Mouse (Mus musculus) heart, embryonic 15.5 days (tissue): Measurements from ENCODE around the gene Plxnd1. TPM values are rescaled to one million over a fixed set of nuclear protein-coding genes. Genes with fewer than 3 reads are reported as not detected.

Experiments
- ATAC-seq: fragments of 200-750 bp; cut with Nextera tagmentation; replicated peaks from 2 replicates; pipeline ENCODE4 v1.8.0; 2017; ENCODE audit warnings: low read depth, moderate TSS enrichment; ENCODE audit not compliant: insufficient number of reproducible peaks, insufficient read depth, low FRiP score
- H3K27ac ChIP-seq: fragments of 300-500 bp; sonication (generic); 2 replicates; pipeline ENCODE4 v1.5.1; 2015; ENCODE audit warnings: mild to moderate bottlenecking, inconsistent platforms
- H3K27me3 ChIP-seq: fragments of 300-500 bp; sonication (generic); 2 replicates; pipeline ENCODE4 v1.6.1; 2015; ENCODE audit warnings: inconsistent platforms
- H3K36me3 ChIP-seq: fragments of 300-500 bp; sonication (generic); 2 replicates; pipeline ENCODE4 v1.6.1; 2015; ENCODE audit warnings: mild to moderate bottlenecking, inconsistent platforms
- H3K4me1 ChIP-seq: fragments of 300-500 bp; sonication (generic); replicated peaks from 2 replicates; pipeline ENCODE4 v1.6.1; 2015; ENCODE audit warnings: inconsistent platforms
- H3K4me2 ChIP-seq: fragments of 300-500 bp; sonication (generic); 2 replicates; pipeline ENCODE4 v1.6.1; 2015; ENCODE audit warnings: inconsistent platforms, mild to moderate bottlenecking, moderate library complexity
- H3K4me3 ChIP-seq: fragments of 300-500 bp; sonication (generic); 2 replicates; pipeline ENCODE4 v1.5.1; 2015; ENCODE audit warnings: mild to moderate bottlenecking, inconsistent platforms
- H3K9ac ChIP-seq: fragments of 300-500 bp; sonication (generic); 2 replicates; pipeline ENCODE4 v1.6.1; 2015; ENCODE audit warnings: mild to moderate bottlenecking, inconsistent platforms
- H3K9me3 ChIP-seq: fragments of 300-500 bp; sonication (generic); replicated peaks from 2 replicates; pipeline ENCODE4 v1.6.1; 2016; ENCODE audit warnings: inconsistent platforms
- WGBS: fragments of 180-500 bp; shearing (Covaris S2); methylation state at CpG from one replicate; pipeline ENCODE4 v1.1.7; 2015; ENCODE audit warnings: mixed read lengths; 5-methylcytosine and 5-hydroxymethylcytosine counted together
- polyA plus RNA-seq: library from polyadenylated mRNA; unstranded; fragments of >200 nt; fragmentation: Nextera tagmentation; extraction: Ambion mirVana; gene quantifications from 2 replicates; pipeline ENCODE4 v1.2.1, GENCODE M21; 2015

Plxnd1 gene
- 38.6 and 53.4 TPM in 2 replicates for polyA plus RNA-seq

- Histone ChIP-seq H3K4me1 (peaks cover 70% of the 10 kb centered on the region), H3K9me3 (peaks cover 8% of the 10 kb centered on the region; the same call in 1 of the 2 replicates), H3K9ac (peak within 1 kb of the TSS; percentile 73), H3K27me3 (peaks cover 31% of the 10 kb centered on the region), H3K4me3 (peak within 1 kb of the TSS; percentile 64), H3K4me2 (peak within 1 kb of the TSS; percentile 83), H3K27ac (peak within 1 kb of the TSS; percentile 86), H3K36me3 (no peaks in the 10 kb centered on the region)
- WGBS, result under 1% methylated on average over 46 of the region's 51 CpGs
- peak; percentile 79 for ATAC-seq
These were observed at the start of gene Plxnd1 for GRCm38 (mm10) chr6:115994877-115995520. TSS of gene Plxnd1 (minus strand) at chr6:115995005.

GRCm38 (mm10) chr6:116044039-116044438, 49.2 kb upstream of the Plxnd1 start:
- Histone ChIP-seq H3K36me3 (no peaks in the 10 kb centered on the region), H3K4me3 (no peak overlapping the region), H3K9ac (no peak overlapping the region), H3K4me1 (peaks cover 24% of the 10 kb centered on the region), H3K9me3 (no peaks in the 10 kb centered on the region), H3K27me3 (no peaks in the 10 kb centered on the region), H3K4me2 (no peak overlapping the region), H3K27ac (peak overlapping the region; percentile 65)
- no peak for ATAC-seq
- 29% methylated on average over 2 of the region's 2 CpGs for WGBS

GRCm38 (mm10) chr6:116038222-116038621, 43.4 kb upstream of the Plxnd1 start:
- 63% methylated on average over 2 of the region's 2 CpGs for WGBS
- H3K4me2 ChIP-seq, result no peak overlapping the region
- H3K36me3 ChIP-seq, result no peaks in the 10 kb centered on the region
- H3K27ac ChIP-seq, result no peak overlapping the region
- H3K27me3 ChIP-seq, result no peaks in the 10 kb centered on the region
- no peak for ATAC-seq
- H3K4me1 ChIP-seq, result peaks cover 6% of the 10 kb centered on the region; the same call in 1 of the 2 replicates
- no peaks in the 10 kb centered on the region for H3K9me3 ChIP-seq
- H3K9ac ChIP-seq, result no peak overlapping the region
- H3K4me3 ChIP-seq, result no peak overlapping the region

- no peaks in the 10 kb centered on the region for H3K9me3 ChIP-seq
- no peak overlapping the region for H3K9ac ChIP-seq
- no peak overlapping the region for H3K27ac ChIP-seq
- WGBS, result 78% methylated on average over 5 of the region's 5 CpGs
- no peak overlapping the region for H3K4me3 ChIP-seq
- ATAC-seq, result no peak
- no peaks in the 10 kb centered on the region for H3K27me3 ChIP-seq
- H3K4me2 ChIP-seq, result no peak overlapping the region
- H3K36me3 ChIP-seq, result no peaks in the 10 kb centered on the region
- H3K4me1 ChIP-seq, result peaks cover 6% of the 10 kb centered on the region; the same call in 1 of the 2 replicates
These were observed 42.6 kb upstream of the Plxnd1 start for GRCm38 (mm10) chr6:116037281-116037831.

GRCm38 (mm10) chr6:116036555-116036954, 41.8 kb upstream of the Plxnd1 start:
- no peak overlapping the region for H3K9ac ChIP-seq
- ATAC-seq, result no peak
- WGBS, result 87% methylated on average over 2 of the region's 2 CpGs
- H3K9me3 ChIP-seq, result no peaks in the 10 kb centered on the region
- peaks cover 6% of the 10 kb centered on the region; the same call in 1 of the 2 replicates for H3K4me1 ChIP-seq
- H3K36me3 ChIP-seq, result no peaks in the 10 kb centered on the region
- no peak overlapping the region for H3K4me2 ChIP-seq
- no peak overlapping the region for H3K4me3 ChIP-seq
- H3K27me3 ChIP-seq, result no peaks in the 10 kb centered on the region
- H3K27ac ChIP-seq, result no peak overlapping the region

- Histone ChIP-seq H3K4me2 (no peak overlapping the region), H3K36me3 (0 out of 2 replicates have a peak, but pooled peaks cover 7% of the 10 kb centered on the region), H3K9me3 (no peaks in the 10 kb centered on the region), H3K4me1 (no peaks in the 10 kb centered on the region), H3K9ac (no peak overlapping the region), H3K4me3 (no peak overlapping the region), H3K27ac (no peak overlapping the region), H3K27me3 (no peaks in the 10 kb centered on the region)
- ATAC-seq, result no peak
- 90% methylated on average over 5 of the region's 5 CpGs for WGBS
These were observed 36.2 kb upstream of the Plxnd1 start for GRCm38 (mm10) chr6:116031052-116031451.

- ATAC-seq, result no peak
- Histone ChIP-seq H3K27me3 (no peaks in the 10 kb centered on the region), H3K27ac (no peak overlapping the region)
These were observed 29.9 kb upstream of the Plxnd1 start for GRCm38 (mm10) chr6:116024666-116025065.

GRCm38 (mm10) chr6:116021961-116022485, 27.2 kb upstream of the Plxnd1 start:
- Histone ChIP-seq H3K27me3 (no peaks in the 10 kb centered on the region), H3K4me3 (no peak overlapping the region), H3K36me3 (peaks cover 14% of the 10 kb centered on the region; the same call in 1 of the 2 replicates), H3K9me3 (peaks cover 5% of the 10 kb centered on the region), H3K27ac (no peak overlapping the region), H3K4me1 (no peaks in the 10 kb centered on the region), H3K9ac (no peak overlapping the region), H3K4me2 (no peak overlapping the region)
- 82% methylated on average over 9 of the region's 9 CpGs for WGBS
- ATAC-seq, result peak; percentile 55; the same call in 1 of the 2 replicates

More at GRCm38 (mm10) chr6:116024666-116025065, 29.9 kb upstream of the Plxnd1 start:
- Histone ChIP-seq H3K4me3 (no peak overlapping the region), H3K9ac (no peak overlapping the region), H3K4me2 (no peak overlapping the region), H3K36me3 (peaks cover 20% of the 10 kb centered on the region; the same call in 1 of the 2 replicates), H3K4me1 (no peaks in the 10 kb centered on the region), H3K9me3 (peaks cover 5% of the 10 kb centered on the region)
- 86% methylated on average over 4 of the region's 4 CpGs for WGBS

GRCm38 (mm10) chr6:116015902-116016301, 21.1 kb upstream of the Plxnd1 start:
- no peak overlapping the region for H3K4me2 ChIP-seq
- H3K36me3 ChIP-seq, result peaks cover 8% of the 10 kb centered on the region; the same call in 1 of the 2 replicates
- H3K4me1 ChIP-seq, result no peaks in the 10 kb centered on the region
- no peak overlapping the region for H3K27ac ChIP-seq
- H3K9ac ChIP-seq, result no peak overlapping the region
- no peaks in the 10 kb centered on the region for H3K27me3 ChIP-seq
- 88% methylated on average over 3 of the region's 3 CpGs for WGBS
- H3K4me3 ChIP-seq, result no peak overlapping the region
- H3K9me3 ChIP-seq, result no peaks in the 10 kb centered on the region
- no peak for ATAC-seq

GRCm38 (mm10) chr6:116014111-116014510, 19.3 kb upstream of the Plxnd1 start:
- H3K36me3 ChIP-seq, result no peaks in the 10 kb centered on the region
- H3K4me1 ChIP-seq, result 0 out of 2 replicates have a peak, but pooled peaks cover 1% of the 10 kb centered on the region
- no peak overlapping the region for H3K4me2 ChIP-seq
- WGBS, result 74% methylated on average over 6 of the region's 6 CpGs
- no peak overlapping the region for H3K27ac ChIP-seq
- no peaks in the 10 kb centered on the region for H3K9me3 ChIP-seq
- no peak overlapping the region for H3K9ac ChIP-seq
- H3K27me3 ChIP-seq, result no peaks in the 10 kb centered on the region
- no peak overlapping the region for H3K4me3 ChIP-seq
- ATAC-seq, result no peak

- Histone ChIP-seq H3K36me3 (no peaks in the 10 kb centered on the region), H3K4me2 (no peak overlapping the region), H3K27ac (no peak overlapping the region), H3K4me1 (0 out of 2 replicates have a peak, but pooled peaks cover 2% of the 10 kb centered on the region), H3K9ac (no peak overlapping the region), H3K27me3 (no peaks in the 10 kb centered on the region), H3K4me3 (no peak overlapping the region), H3K9me3 (no peaks in the 10 kb centered on the region)
- ATAC-seq, result no peak
- WGBS, result 56% methylated on average over 3 of the region's 3 CpGs
These were observed 18.9 kb upstream of the Plxnd1 start for GRCm38 (mm10) chr6:116013687-116014086.
